Mouse (Mus musculus) megakaryocyte, embryonic 14.5 days (primary cell): ENCODE results near the gene Gm45234.

ENCODE experiments used
- FLI1 ChIP-seq: IDR thresholded peaks from 2 replicates; pipeline ENCODE4 v1.6.1; 2012; ENCODE audit warnings: low read length, inconsistent platforms, mixed read lengths
- GATA1 ChIP-seq: IDR thresholded peaks from 3 replicates; pipeline ENCODE4 v1.6.1; 2012; ENCODE audit warnings: mixed read lengths, low read length, inconsistent platforms, borderline replicate concordance

GRCm38 (mm10) chr6:124786756-124787420 lies 31.1 kb upstream of the Gm45234 start:
- TF ChIP-seq FLI1, result no peak
- no peak for TF ChIP-seq GATA1
